Mouse (Mus musculus): ENCODE measurements around the gene Vwa8.

Vwa8 gene

DNA sequence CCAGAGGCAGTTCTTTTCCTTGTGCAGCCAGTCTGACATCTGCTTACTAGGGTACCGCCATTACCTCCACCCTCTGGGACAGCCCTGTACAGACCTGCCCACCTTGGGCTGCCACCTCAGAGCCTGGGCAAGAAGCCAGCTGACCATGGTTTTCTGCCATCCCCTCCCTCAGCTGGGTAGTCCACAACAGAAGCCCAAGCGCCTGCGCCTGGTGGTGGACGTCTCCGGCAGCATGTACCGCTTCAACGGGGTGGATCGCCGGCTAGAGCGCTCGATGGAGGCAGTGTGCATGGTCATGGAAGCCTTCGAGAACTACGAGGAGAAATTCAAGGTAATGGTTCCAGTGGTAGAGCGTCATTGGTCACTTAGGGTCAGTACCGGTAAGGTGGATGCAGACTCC lies 333.9 kb downstream of the Vwa8 start:
- CTCF ChIA-PET: interaction anchor here (0.6 kb wide), 1 partner anchor 514 kb away, joined by 19 read pairs; no protein-coding TSS in a partner anchor

DNA sequence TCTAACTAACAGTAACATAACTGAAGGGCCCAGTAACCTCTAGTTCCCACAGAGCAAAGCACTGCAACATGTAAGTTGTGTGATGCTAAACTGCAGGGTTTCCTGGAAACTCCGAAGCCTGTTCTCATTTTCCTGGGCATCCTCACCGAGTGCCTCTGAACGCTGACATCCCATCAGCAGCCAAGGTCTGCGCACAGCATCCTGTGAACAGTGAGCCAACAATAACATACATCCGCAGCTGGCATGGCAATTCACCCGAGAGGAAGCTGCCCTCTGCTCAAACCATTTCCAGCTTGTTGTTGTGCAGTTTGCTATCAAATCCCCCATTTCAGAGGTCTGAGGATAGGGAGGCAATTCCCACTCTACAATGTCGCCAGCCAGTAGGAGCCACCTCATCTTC lies 334.4 kb downstream of the Vwa8 start:
- CTCF ChIA-PET: no interaction called here

DNA sequence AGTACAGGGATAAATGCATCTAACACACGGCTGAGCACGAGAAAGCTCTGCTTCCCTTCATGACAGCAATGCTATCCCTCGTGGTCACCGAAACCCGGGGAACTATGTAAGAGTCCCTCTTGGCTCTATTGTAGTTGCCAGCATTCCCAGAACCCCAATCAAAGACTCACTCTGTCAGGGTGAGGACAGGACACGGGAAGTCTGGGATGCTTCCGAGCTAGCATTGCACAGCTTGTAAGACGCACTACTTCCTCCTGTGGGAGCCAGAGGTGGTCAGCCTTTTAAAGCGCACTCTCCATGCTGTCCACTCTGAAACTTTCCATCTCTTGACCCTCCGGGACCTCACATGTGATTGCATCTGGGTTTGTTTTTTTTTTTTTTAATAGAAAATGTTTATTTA lies 335.2 kb downstream of the Vwa8 start:
- CTCF ChIA-PET: no interaction called here

DNA sequence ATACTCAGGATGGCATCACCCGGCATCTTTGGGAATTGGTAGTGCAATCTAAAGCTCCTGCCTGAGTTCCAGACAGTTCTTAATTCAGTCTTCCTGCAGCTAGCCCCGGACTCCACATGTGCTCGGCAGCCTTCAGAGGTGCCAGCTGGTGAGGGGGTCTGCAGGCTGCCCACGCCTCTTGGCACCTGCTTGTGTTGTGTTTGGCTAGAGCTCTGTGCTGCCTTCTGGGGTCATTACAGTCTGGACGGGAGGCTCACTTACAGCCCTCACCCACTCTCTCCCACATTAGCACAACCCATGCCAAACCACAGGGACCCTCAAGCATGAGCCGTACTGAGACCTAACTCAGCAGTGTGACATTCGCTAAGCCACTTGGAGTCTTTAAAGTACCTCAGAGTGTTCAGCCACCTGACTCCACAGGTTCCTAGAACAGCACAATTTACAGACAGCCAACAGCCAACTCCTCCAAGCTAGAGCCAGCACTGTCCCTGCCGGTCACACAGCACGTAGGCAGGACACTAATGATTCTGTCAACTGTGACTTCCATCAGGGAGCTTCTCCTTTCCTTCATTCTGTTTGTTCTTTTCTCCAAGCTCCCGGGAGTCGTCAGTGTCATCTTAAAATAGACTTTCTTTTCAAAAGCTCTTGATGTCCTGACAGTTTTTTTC lies 336.3 kb downstream of the Vwa8 start:
- CTCF ChIA-PET: no interaction called here

- CTCF ChIA-PET: no interaction called here
Measured at GRCm38 (mm10) chr14:79186976-79187375, 338.1 kb downstream of the Vwa8 start.

- CTCF ChIA-PET: no interaction called here
Measured at GRCm38 (mm10) chr14:79196711-79197110, 347.9 kb downstream of the Vwa8 start.

DNA sequence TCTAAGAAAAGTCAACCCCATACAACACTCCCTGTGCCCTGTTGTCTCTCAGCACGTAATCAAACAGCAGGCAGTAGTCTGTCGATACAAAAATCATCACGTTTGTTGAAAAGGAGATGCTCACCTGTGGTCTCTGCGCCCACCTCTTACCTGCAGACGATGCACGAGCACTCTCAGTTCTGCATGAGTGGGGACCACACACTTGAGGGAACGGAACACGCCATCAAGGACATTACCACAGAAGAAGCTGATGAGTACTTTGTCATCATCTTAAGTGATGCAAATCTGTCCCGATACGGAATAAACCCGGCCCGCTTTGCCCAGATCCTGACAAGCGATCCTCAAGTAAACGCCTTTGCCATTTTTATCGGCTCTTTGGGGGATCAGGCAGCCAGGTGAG lies 349.2 kb downstream of the Vwa8 start:
- CTCF ChIA-PET: no interaction called here

GRCm38 (mm10) chr14:79200133-79200891 lies 351.5 kb downstream of the Vwa8 start:
- CTCF ChIA-PET: no interaction called here

DNA sequence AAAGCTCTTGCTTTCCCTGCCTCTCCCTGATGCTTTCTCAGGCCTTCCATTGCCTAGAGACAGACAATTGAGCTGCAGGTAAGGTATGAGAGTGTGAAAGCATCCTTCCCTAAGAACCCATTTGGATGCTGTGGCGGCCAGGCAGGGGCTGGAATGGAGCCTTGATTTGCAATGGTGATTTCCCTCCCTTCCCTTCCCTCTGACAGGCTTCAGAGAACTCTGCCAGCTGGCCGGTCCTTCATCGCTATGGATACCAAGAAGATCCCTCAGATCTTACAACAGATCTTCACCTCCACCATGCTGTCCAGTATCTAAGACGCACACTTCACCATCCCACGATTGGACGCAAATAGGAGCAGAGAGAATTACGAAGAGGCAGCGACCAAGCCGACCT lies 352.0 kb downstream of the Vwa8 start:
- CTCF ChIA-PET: no interaction called here

GRCm38 (mm10) chr14:79202722-79203362 lies 354.0 kb downstream of the Vwa8 start:
- CTCF ChIA-PET: no interaction called here

DNA sequence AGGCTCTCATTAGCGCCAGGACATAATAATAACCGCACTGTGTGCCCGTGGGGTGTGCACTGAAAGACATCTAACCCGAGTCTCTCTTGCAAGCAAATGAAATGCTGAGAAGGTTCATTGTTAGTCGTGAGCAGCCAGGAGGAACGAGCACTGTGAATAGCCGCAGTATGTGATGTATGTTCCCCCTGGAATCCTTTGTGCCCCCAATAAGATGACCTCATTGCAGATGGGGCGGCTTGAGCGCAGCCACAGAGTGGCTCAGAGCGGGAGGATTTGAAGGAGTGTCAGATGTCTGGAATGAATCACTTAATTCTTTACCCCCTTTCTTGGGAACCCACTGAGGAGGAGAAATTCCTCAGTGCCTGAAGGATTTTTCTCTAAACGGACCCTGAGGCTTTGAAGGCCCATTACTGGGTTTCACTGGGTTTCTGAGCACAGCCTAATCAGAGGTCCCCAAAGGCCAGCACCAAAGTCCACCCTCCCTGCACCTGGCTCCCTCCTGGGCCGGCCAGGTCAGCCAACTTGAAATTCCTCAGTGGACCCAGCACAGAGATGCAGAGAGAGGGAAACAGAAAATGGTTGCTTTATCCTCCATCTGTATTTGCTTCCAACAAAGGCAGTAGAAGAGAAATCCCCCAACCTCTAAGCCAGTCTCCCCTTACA lies 354.8 kb downstream of the Vwa8 start:
- CTCF ChIA-PET: no interaction called here

DNA sequence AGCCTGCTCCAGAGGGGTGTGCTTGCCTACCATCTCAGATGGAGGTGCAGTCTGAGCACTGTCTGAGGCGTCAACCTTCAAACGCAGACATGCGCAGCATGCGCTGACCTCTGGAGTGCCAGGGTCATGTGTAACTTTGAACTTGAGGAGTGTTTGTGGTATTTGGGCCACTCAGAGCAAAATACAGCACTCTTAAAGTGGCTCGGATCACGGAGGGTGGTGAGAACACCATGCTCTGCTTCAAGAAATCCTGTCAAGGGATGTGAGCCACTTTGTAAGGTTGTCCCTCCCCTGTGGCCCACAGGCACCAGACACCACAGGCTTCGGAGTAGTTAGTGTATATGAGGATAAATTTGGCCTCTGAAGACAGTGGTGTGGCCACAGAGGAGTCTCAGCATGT lies 356.0 kb downstream of the Vwa8 start:
- CTCF ChIA-PET: interaction anchor here (0.5 kb wide), 1 partner anchor 485 kb away, joined by 7 read pairs; no protein-coding TSS in a partner anchor

DNA sequence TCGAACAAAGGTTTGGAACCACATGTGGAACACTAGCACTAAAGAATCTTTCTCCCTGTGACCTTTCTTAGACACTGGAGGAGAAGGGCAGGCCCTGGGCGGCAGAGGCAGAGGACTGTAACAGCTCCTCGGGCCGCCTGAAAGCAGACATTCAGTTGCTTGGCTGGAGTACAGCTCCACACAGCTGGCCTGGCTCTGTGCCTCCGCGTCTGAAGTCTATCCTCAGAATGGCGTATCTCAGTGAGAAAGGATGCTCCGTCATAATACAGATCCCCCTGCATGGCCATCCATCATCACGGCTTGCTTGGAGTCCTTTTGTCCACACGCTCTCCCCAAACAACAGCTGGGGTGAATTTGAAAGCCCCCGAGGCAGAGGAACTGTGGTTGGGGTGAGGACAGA lies 357.4 kb downstream of the Vwa8 start:
- CTCF ChIA-PET: no interaction called here

GRCm38 (mm10) chr14:79208468-79208867 lies 359.6 kb downstream of the Vwa8 start:
- CTCF ChIA-PET: no interaction called here

DNA sequence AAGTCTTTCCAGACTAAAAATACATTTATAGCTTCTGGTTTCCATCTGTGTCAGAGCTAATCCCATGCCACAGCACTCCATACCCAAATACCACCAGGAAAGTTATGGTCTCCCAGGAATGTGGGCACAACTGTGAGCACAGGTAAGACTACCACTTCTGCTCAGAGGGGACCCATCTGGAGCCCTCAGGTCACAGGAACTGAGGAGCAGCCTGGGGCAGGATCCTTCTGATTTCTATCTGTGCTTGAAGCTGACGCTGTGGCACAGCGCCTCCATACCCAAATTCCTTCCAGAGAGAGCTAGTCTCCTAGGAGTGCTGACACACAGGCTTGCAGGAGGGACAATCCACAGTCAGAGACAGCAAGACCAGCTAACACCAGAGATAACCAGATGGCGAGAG lies 361.0 kb downstream of the Vwa8 start:
- CTCF ChIA-PET: no interaction called here

- CTCF ChIA-PET: no interaction called here
Measured at GRCm38 (mm10) chr14:79212380-79212991, 363.6 kb downstream of the Vwa8 start.

GRCm38 (mm10) chr14:79214129-79214528 lies 365.3 kb downstream of the Vwa8 start:
- CTCF ChIA-PET: no interaction called here

GRCm38 (mm10) chr14:79214660-79215249 lies 365.9 kb downstream of the Vwa8 start:
- CTCF ChIA-PET: no interaction called here

- CTCF ChIA-PET: no interaction called here
Measured at GRCm38 (mm10) chr14:79216366-79216765, 367.5 kb downstream of the Vwa8 start.

DNA sequence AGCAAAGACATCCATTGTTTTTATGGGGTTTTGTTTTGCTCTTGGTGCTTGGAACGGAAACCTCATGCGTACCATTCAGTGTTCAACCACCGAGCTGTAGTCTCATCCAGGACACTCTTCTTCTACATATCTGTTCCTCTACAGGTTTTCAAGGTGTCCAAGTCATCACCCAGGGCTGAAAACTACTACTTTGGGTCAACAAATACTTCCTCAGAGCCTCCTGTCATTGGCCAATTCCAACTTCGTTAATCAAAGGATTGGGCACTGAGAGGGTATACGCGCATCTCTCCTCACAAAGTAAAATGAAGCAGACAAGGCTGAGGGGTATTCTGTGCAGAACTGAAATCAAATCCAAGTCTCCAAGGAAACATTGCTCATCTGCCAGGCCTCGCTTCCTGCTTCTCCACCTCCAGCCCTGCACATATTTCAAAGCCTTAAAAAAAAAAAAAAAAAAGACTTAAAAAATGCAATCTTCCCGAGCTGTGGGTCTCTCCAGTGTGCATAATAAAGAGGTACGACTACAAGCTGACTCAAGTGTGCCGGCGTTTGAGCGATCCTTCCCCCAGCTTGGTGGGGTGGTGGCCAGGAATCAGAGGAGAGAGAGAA lies 374.7 kb downstream of the Vwa8 start:
- CTCF ChIA-PET: no interaction called here

DNA sequence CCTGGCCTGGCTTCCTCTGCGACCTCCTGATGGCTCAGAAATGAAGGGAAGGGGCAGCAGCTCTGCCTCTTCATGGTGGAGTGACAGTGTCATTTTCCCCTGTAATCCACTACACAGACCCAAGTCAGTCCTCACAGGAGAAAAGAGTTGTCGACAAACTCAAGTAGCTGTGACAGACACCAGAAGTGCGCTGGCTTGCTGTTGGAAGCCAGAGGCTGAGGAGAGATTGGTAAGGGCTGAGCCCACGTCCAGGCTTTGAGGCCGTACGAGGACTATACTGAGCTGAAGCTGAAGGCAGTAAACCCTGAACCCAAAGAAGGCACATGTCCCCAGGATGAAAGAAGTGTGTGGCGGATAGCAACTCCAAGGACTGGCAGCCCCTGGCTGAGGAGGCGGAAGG lies 376.6 kb downstream of the Vwa8 start:
- CTCF ChIA-PET: no interaction called here
